Mouse (Mus musculus) erythroblast, embryonic 14.5 days (primary cell): ENCODE data around the gene Ccdc121. TPM values are rescaled to one million over a fixed set of nuclear protein-coding genes. Genes with fewer than 3 reads are reported as not detected.

Experiments
- H3K27me3 ChIP-seq: 2 replicates; pipeline ENCODE4 v1.6.1; 2012; ENCODE audit warnings: inconsistent platforms; ENCODE audit not compliant: control insufficient read depth
- H3K36me3 ChIP-seq: 2 replicates; pipeline ENCODE4 v1.6.1; 2012; ENCODE audit warnings: mild to moderate bottlenecking, inconsistent platforms; ENCODE audit not compliant: control insufficient read depth
- H3K4me1 ChIP-seq: 2 replicates; pipeline ENCODE4 v1.6.1; 2012; ENCODE audit warnings: inconsistent platforms; ENCODE audit not compliant: control insufficient read depth
- H3K4me3 ChIP-seq: replicated peaks from 2 replicates; pipeline ENCODE3; 2012; ENCODE audit warnings: moderate library complexity, mild to moderate bottlenecking, inconsistent platforms
- H3K9me3 ChIP-seq: 2 replicates; pipeline ENCODE4 v1.6.1; 2012; ENCODE audit warnings: low read length, inconsistent platforms, mixed read lengths; ENCODE audit not compliant: control insufficient read depth
- GATA1 ChIP-seq: IDR thresholded peaks from 2 replicates; pipeline ENCODE4 v1.6.1; 2012; ENCODE audit warnings: low read length, inconsistent platforms, mixed read lengths
- TAL1 ChIP-seq: IDR thresholded peaks from 3 replicates; pipeline ENCODE4 v1.6.1; 2012; ENCODE audit warnings: low read length, inconsistent platforms, mixed read lengths
- polyA plus RNA-seq: library from polyadenylated mRNA; stranded (reverse); fragments of >175 nt; gene quantifications from 2 replicates; pipeline ENCODE4 v1.2.3, GENCODE M21; 2012

The Ccdc121 gene
- not detected in 2 replicates for polyA plus RNA-seq

DNA sequence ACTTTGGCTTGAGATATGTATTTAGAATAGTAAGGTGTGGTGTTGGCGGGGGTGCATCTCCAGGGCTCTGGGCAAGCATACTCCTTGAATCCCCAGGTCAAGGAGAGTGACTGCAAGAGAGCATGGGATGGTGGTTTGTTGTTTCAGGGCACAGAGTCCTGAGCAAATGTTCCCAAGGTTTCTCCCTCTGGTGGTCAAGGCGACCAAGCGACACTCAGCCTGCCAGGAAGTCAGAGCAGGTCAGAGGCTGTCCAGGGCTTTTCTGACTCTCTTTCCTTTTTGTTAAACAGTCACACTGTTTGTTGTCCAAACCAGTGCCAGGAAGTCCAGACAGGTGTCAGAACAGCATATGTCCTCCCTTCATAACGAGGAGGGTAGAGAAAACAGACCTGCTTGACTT lies at the start of gene Ccdc121:
Ccdc121 (minus strand) TSS at position 145 of the 400 bp plus-strand sequence.
- Histone ChIP-seq H3K27me3 (no peaks in the 10 kb centered on the region), H3K9me3 (no peaks in the 10 kb centered on the region), H3K36me3 (no peaks in the 10 kb centered on the region), H3K4me1 (no peaks in the 10 kb centered on the region), H3K4me3 (no peak within 1 kb of the TSS)
- TF ChIP-seq GATA1 (no peak), TAL1 (no peak)

DNA sequence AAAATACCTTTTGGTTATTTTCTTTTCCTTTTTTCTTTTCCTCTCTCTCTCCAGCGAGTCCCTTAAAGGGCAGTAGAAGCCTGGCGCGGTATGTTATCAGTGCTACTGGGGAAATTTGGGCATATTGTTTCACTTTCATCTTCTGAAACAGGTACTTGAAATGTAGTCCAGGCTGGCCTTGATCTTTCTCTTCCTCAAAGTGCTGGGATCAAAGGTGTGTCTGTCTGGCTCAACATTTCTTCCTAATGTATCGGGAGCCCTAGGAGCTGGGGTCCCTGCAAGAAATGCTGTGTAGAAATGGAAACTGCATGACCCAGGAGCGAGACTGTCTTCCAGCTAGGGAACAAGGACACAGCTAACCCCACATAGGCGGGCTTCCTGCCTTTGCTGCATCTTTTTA lies 49.1 kb upstream of the Ccdc121 start:
- H3K36me3 ChIP-seq = no peaks in the 10 kb centered on the region
- TF ChIP-seq GATA1 (no peak), TAL1 (no peak)
- H3K27me3 ChIP-seq = no peaks in the 10 kb centered on the region
- no peaks in the 10 kb centered on the region for H3K4me1 ChIP-seq
- H3K4me3 ChIP-seq = no peak overlapping the region
- H3K9me3 ChIP-seq = no peaks in the 10 kb centered on the region

DNA sequence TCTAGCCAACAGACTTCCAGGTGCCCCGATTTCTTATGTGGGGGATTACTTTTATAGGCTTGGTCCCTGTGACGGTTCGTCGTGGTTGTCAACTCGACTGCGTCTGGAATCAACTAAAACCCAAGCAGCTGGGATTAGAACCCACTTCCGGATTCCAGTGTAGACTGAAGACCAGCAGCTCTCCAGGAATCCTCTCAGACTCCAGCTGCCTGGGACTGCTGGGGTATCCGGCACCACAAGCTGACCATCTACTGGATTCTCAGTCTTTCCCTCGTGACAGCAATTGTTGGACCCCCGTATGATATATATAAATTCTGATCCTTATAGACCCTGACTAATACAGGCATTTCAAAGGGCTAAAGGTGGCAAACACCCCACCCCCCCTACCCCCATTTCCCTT lies 48.4 kb upstream of the Ccdc121 start:
- no peaks in the 10 kb centered on the region for H3K4me1 ChIP-seq
- no peaks in the 10 kb centered on the region for H3K27me3 ChIP-seq
- no peaks in the 10 kb centered on the region for H3K9me3 ChIP-seq
- no peak overlapping the region for H3K4me3 ChIP-seq
- no peaks in the 10 kb centered on the region for H3K36me3 ChIP-seq
- no peak for TF ChIP-seq GATA1
- no peak for TF ChIP-seq TAL1

DNA sequence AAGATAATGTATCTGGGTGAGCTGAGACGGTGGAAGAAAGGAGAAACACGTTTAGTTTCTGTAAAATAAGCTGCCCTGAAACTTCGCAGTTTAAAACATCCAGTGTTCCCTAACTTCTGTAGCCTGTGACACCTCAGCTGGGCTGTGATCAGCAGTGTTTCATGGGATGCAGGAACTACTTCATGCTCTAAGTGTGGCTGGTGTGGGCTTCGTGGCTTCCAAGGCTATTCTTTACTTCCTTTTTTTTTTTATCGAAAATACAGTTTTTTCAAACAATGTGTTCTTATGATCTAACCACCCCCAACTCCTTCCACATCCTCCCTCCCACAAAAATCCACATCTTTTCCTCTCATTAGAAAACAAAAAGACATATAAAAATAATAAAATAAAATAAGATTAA lies 44.2 kb upstream of the Ccdc121 start:
- Histone ChIP-seq H3K27me3 (no peaks in the 10 kb centered on the region), H3K9me3 (no peaks in the 10 kb centered on the region), H3K4me3 (no peak overlapping the region), H3K4me1 (no peaks in the 10 kb centered on the region), H3K36me3 (no peaks in the 10 kb centered on the region)
- TF ChIP-seq TAL1 (no peak), GATA1 (no peak)

DNA sequence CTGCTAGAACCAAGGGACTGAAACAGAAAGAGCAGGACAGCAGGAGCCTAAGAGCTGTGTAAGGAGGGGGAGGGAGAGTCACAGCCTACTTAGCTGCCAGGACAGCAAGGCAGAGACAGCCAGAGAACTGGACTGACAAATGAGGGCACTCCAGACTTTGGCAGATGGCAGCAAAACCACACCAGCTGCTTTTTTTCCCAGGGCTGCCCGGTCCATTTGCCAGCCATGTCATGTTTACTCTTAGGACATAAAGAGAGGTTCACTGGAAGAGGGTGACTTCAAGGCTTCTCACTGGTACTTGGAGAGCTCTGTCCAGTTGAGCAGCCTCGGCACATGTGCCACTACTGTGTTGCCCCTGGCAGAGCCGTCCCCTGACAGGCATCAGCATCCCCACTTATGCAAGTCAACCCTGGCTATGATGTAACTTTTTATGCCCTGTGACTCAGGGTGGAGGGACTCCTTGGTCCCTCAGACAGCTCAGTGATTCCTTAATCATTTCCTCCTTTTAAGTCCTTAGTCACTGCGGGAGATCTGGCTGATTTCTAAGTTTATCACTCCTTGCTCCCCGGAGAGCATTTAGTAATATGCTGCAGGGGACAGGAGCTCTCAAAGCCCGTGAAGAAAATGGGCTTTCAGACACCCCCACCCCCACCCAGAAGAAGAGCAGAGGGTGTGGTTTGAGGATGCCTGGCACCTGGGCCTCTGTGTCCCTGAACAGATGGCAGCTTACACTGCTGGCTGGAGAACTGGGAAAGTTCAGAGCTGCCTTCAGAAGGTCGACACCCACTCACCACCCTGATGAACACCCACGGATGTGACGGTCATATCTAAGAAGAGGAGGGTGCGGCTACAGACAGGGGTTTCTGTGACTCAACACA lies 41.5 kb upstream of the Ccdc121 start:
- TF ChIP-seq GATA1 (no peak), TAL1 (no peak)
- Histone ChIP-seq H3K9me3 (no peaks in the 10 kb centered on the region), H3K4me1 (no peaks in the 10 kb centered on the region), H3K36me3 (no peaks in the 10 kb centered on the region), H3K27me3 (no peaks in the 10 kb centered on the region), H3K4me3 (no peak overlapping the region)

DNA sequence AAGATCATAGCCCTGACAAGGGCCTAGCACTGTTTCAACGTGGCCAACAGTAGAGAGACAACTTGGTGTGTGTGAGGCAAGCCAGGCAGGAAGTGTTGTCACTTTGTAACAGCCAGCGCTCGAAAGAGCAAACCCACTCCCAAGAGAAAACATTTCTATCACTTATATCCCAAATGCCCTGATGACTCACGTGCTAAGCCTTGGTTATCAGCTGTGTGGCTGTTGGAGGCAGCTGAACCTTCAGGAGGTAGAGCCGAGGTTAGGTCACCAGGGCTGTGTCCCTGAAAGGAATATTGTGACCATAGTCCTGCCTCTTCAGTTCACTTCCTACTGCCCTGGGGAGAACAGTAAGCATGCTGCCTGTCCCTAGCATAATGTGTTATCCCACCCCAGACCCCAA lies 39.6 kb upstream of the Ccdc121 start:
- Histone ChIP-seq H3K4me1 (no peaks in the 10 kb centered on the region), H3K27me3 (no peaks in the 10 kb centered on the region), H3K9me3 (no peaks in the 10 kb centered on the region), H3K4me3 (no peak overlapping the region), H3K36me3 (no peaks in the 10 kb centered on the region)
- no peak for TF ChIP-seq GATA1
- TF ChIP-seq TAL1 = no peak

DNA sequence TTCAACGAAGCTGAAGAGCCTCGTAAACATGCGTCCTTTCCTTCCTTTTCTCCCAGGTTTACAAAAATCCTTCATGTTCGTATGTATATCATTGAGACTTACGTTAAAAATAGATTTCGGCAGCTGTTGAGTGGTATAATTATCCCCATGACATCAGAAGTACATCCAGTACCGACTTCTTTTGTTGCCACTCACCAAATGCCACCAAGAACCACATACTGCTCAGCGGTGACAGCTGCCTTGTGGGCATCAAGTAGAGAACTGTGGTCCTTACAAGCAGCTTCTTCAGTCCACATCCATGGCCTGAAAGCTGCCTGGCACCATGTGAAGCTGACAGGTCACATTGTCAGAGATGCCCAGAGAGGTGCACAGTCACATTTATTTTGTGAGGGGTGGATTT lies 38.7 kb upstream of the Ccdc121 start:
- no peaks in the 10 kb centered on the region for H3K27me3 ChIP-seq
- 0 out of 2 replicates have a peak, but pooled peaks cover 2% of the 10 kb centered on the region for H3K4me1 ChIP-seq
- TF ChIP-seq TAL1 (no peak), GATA1 (no peak)
- no peaks in the 10 kb centered on the region for H3K36me3 ChIP-seq
- no peaks in the 10 kb centered on the region for H3K9me3 ChIP-seq
- H3K4me3 ChIP-seq = no peak overlapping the region

DNA sequence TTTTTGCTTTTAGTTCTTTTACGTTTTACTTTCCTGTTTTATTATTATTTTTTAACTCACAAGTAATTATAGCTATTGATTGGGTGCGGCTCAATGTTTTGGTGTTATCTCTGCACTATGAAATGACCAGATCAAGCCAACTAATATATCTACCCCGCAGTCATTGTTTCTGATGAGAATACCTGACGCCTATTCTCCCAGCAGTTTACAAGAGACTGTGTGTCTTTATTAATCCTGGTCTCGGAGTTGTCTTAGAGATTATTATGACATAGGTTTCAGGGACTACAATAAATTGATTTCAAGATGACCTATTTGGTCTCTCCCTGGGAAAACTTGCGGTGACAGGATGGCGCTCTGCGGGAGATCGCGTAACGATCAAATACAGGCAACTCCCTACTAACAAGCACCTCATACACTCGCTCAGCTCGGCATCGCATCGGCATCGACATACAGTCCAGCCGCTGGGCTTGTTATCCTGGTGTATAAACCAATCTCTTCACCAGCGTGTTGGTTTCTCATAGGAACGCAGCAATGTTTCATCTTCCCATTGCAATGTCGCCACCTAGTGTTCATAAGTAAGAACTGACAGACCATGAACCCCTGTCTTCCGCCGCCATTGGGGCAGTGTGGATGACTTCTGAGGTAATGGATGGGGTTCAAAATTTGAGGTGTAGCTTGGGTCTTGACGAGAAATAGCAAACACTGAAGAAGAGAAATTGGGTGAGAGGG lies 34.0 kb upstream of the Ccdc121 start:
- Histone ChIP-seq H3K36me3 (no peaks in the 10 kb centered on the region), H3K27me3 (peaks cover 5% of the 10 kb centered on the region), H3K9me3 (no peaks in the 10 kb centered on the region), H3K4me1 (0 out of 2 replicates have a peak, but pooled peaks cover 2% of the 10 kb centered on the region), H3K4me3 (no peak overlapping the region)
- TF ChIP-seq GATA1 (no peak), TAL1 (no peak)

DNA sequence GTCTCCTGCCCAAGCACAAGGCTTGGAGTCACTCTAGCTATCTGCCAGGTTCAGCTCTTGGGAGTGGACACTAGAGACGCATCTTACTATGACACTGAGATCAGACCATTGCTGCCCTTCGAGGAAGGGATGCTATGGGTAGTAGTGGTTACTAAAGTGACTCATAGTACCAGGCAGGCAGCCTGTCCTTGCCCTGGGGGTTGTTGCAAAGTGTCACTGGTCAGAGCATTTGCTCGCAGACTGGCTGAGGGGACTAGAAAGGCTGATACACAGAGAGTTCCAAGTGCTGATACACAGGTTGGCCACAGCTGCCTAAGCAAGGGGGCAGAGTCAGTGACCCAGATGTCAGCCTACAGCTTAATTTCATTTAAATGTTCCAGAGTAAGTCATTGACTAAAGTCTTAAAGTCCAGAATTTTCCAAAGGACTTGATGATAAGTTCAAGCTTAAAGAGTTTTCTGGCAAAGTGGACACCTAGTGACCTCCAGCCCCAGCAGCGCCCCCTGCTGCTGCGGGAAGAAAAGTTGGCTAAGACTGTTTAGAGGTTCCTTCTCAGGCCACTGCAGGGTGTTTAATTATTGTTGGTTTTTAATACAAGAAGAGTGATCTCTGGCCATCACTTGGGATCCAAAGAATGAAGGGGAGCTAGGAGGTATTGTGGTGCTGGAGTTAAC lies 32.6 kb upstream of the Ccdc121 start:
- peaks cover 5% of the 10 kb centered on the region for H3K27me3 ChIP-seq
- no peaks in the 10 kb centered on the region for H3K36me3 ChIP-seq
- H3K4me1 ChIP-seq = peaks cover 2% of the 10 kb centered on the region; the same call in 1 of the 2 replicates
- no peak overlapping the region for H3K4me3 ChIP-seq
- no peaks in the 10 kb centered on the region for H3K9me3 ChIP-seq
- TF ChIP-seq GATA1 = no peak
- no peak for TF ChIP-seq TAL1
